Mouse (Mus musculus) neural tube, embryonic 13.5 days (tissue): ENCODE data around the gene Itpr1. TPM values are rescaled to one million over a fixed set of nuclear protein-coding genes. Genes with fewer than 3 reads are reported as not detected.
A peak's percentile ranks its signal among the peaks of the same experiment; 100 is the strongest.

Experiments used
- ATAC-seq: fragments of 200-750 bp; cut with Nextera tagmentation; 2 replicates; pipeline ENCODE4 v1.8.0; 2017; ENCODE audit warnings: low read depth, mild to moderate bottlenecking, moderate TSS enrichment, moderate library complexity
- H3K27ac ChIP-seq: fragments of 300-500 bp; sonication (generic); replicated peaks from 2 replicates; pipeline ENCODE4 v1.5.1; 2015; ENCODE audit warnings: moderate library complexity, mild to moderate bottlenecking, inconsistent platforms
- H3K27me3 ChIP-seq: fragments of 300-500 bp; sonication (generic); 2 replicates; pipeline ENCODE4 v1.6.1; 2015; ENCODE audit warnings: mild to moderate bottlenecking, inconsistent platforms
- H3K36me3 ChIP-seq: fragments of 300-500 bp; sonication (generic); 2 replicates; pipeline ENCODE4 v1.6.1; 2015; ENCODE audit warnings: mild to moderate bottlenecking, inconsistent platforms
- H3K4me1 ChIP-seq: fragments of 300-500 bp; sonication (generic); replicated peaks from 2 replicates; pipeline ENCODE4 v1.6.1; 2015; ENCODE audit warnings: inconsistent platforms
- H3K4me2 ChIP-seq: fragments of 300-500 bp; sonication (generic); 2 replicates; pipeline ENCODE4 v1.6.1; 2015; ENCODE audit warnings: inconsistent platforms, mild to moderate bottlenecking, moderate library complexity
- H3K4me3 ChIP-seq: fragments of 300-500 bp; sonication (generic); 2 replicates; pipeline ENCODE4 v1.5.1; 2015; ENCODE audit warnings: mild to moderate bottlenecking, inconsistent platforms
- H3K9ac ChIP-seq: fragments of 300-500 bp; sonication (generic); 2 replicates; pipeline ENCODE4 v1.6.1; 2015; ENCODE audit warnings: moderate library complexity, mild to moderate bottlenecking, inconsistent platforms
- H3K9me3 ChIP-seq: fragments of 300-500 bp; sonication (generic); 2 replicates; pipeline ENCODE4 v1.6.1; 2016; ENCODE audit warnings: inconsistent platforms
- WGBS: fragments of 180-500 bp; shearing (Covaris S2); methylation state at CpG from one replicate; pipeline ENCODE4 v1.1.7; 2015; 5-methylcytosine and 5-hydroxymethylcytosine counted together
- polyA plus RNA-seq: library from polyadenylated mRNA; unstranded; fragments of >200 nt; fragmentation: Nextera tagmentation; extraction: Ambion mirVana; gene quantifications from 2 replicates; pipeline ENCODE4 v1.2.1, GENCODE M21; 2015

The Itpr1 gene
- 4.2 and 4.6 TPM in 2 replicates for polyA plus RNA-seq

GRCm38 (mm10) chr6:108212881-108213295 is at the start of gene Itpr1:
TSS of gene Itpr1 (plus strand) at chr6:108213096.
- Histone ChIP-seq H3K4me2 (peak within 1 kb of the TSS; percentile 94), H3K27me3 (0 out of 2 replicates have a peak, but pooled peaks cover 4% of the 10 kb centered on the region), H3K9me3 (no peaks in the 10 kb centered on the region), H3K4me1 (peaks cover 25% of the 10 kb centered on the region), H3K27ac (no peak within 1 kb of the TSS), H3K9ac (peak within 1 kb of the TSS; percentile 74), H3K36me3 (no peaks in the 10 kb centered on the region), H3K4me3 (peak within 1 kb of the TSS; percentile 77)
- WGBS, result under 1% methylated on average over 27 of the region's 27 CpGs
- ATAC-seq, result peak; percentile 100

- WGBS, result 73% methylated on average over 5 of the region's 5 CpGs
- no peak overlapping the region for H3K4me3 ChIP-seq
- ATAC-seq, result no peak
- no peaks in the 10 kb centered on the region for H3K9me3 ChIP-seq
- no peak overlapping the region for H3K27ac ChIP-seq
- no peaks in the 10 kb centered on the region for H3K4me1 ChIP-seq
- no peaks in the 10 kb centered on the region; the same call in 1 of the 2 replicates for H3K36me3 ChIP-seq
- no peaks in the 10 kb centered on the region for H3K27me3 ChIP-seq
- no peak overlapping the region for H3K9ac ChIP-seq
- H3K4me2 ChIP-seq, result no peak overlapping the region
Observed at GRCm38 (mm10) chr6:108164935-108165334, 48.0 kb upstream of the Itpr1 start.

GRCm38 (mm10) chr6:108165598-108165997 is 47.3 kb upstream of the Itpr1 start:
- Histone ChIP-seq H3K27me3 (no peaks in the 10 kb centered on the region), H3K9ac (no peak overlapping the region), H3K27ac (no peak overlapping the region), H3K36me3 (no peaks in the 10 kb centered on the region; the same call in 1 of the 2 replicates), H3K4me2 (no peak overlapping the region), H3K4me1 (no peaks in the 10 kb centered on the region), H3K9me3 (no peaks in the 10 kb centered on the region), H3K4me3 (no peak overlapping the region)
- WGBS, result 95% methylated on average over 2 of the region's 2 CpGs
- ATAC-seq, result no peak

GRCm38 (mm10) chr6:108167946-108168680 is 44.8 kb upstream of the Itpr1 start:
- H3K4me2 ChIP-seq, result no peak overlapping the region
- H3K27ac ChIP-seq, result no peak overlapping the region
- H3K9ac ChIP-seq, result no peak overlapping the region
- no peaks in the 10 kb centered on the region for H3K4me1 ChIP-seq
- H3K36me3 ChIP-seq, result peaks cover 16% of the 10 kb centered on the region
- ATAC-seq, result no peak
- no peaks in the 10 kb centered on the region for H3K27me3 ChIP-seq
- no peaks in the 10 kb centered on the region for H3K9me3 ChIP-seq
- no peak overlapping the region for H3K4me3 ChIP-seq
- 78% methylated on average over 7 of the region's 7 CpGs for WGBS

- ATAC-seq, result no peak
- Histone ChIP-seq H3K4me2 (no peak overlapping the region), H3K4me1 (no peaks in the 10 kb centered on the region), H3K27ac (no peak overlapping the region), H3K9me3 (no peaks in the 10 kb centered on the region), H3K4me3 (no peak overlapping the region), H3K9ac (no peak overlapping the region), H3K27me3 (no peaks in the 10 kb centered on the region), H3K36me3 (peaks cover 21% of the 10 kb centered on the region)
- WGBS, result 91% methylated on average over 6 of the region's 6 CpGs
Observed at GRCm38 (mm10) chr6:108168723-108169122, 44.2 kb upstream of the Itpr1 start.

GRCm38 (mm10) chr6:108169466-108169865 is 43.4 kb upstream of the Itpr1 start:
- ATAC-seq, result no peak
- H3K36me3 ChIP-seq, result peaks cover 28% of the 10 kb centered on the region
- no peaks in the 10 kb centered on the region for H3K27me3 ChIP-seq
- H3K4me2 ChIP-seq, result no peak overlapping the region
- H3K9ac ChIP-seq, result no peak overlapping the region
- 95% methylated on average over 3 of the region's 3 CpGs for WGBS
- no peak overlapping the region for H3K27ac ChIP-seq
- no peaks in the 10 kb centered on the region for H3K4me1 ChIP-seq
- H3K9me3 ChIP-seq, result no peaks in the 10 kb centered on the region
- H3K4me3 ChIP-seq, result no peak overlapping the region

GRCm38 (mm10) chr6:108172219-108172618 is 40.7 kb upstream of the Itpr1 start:
- H3K9ac ChIP-seq, result no peak overlapping the region
- H3K9me3 ChIP-seq, result no peaks in the 10 kb centered on the region
- no peak overlapping the region for H3K4me2 ChIP-seq
- no peak overlapping the region for H3K4me3 ChIP-seq
- H3K4me1 ChIP-seq, result no peaks in the 10 kb centered on the region
- H3K36me3 ChIP-seq, result peaks cover 36% of the 10 kb centered on the region
- no peak overlapping the region for H3K27ac ChIP-seq
- ATAC-seq, result no peak
- H3K27me3 ChIP-seq, result no peaks in the 10 kb centered on the region
- WGBS, result 89% methylated on average over 1 of the region's 1 CpGs

- Histone ChIP-seq H3K27ac (no peak overlapping the region), H3K27me3 (no peaks in the 10 kb centered on the region), H3K4me3 (no peak overlapping the region), H3K9ac (no peak overlapping the region), H3K36me3 (peaks cover 36% of the 10 kb centered on the region), H3K9me3 (no peaks in the 10 kb centered on the region), H3K4me1 (no peaks in the 10 kb centered on the region), H3K4me2 (no peak overlapping the region)
- WGBS, result 93% methylated on average over 3 of the region's 3 CpGs
- no peak for ATAC-seq
Observed at GRCm38 (mm10) chr6:108174181-108174580, 38.7 kb upstream of the Itpr1 start.

GRCm38 (mm10) chr6:108179087-108179486 is 33.8 kb upstream of the Itpr1 start:
- peaks cover 12% of the 10 kb centered on the region for H3K36me3 ChIP-seq
- 91% methylated on average over 2 of the region's 2 CpGs for WGBS
- no peaks in the 10 kb centered on the region for H3K27me3 ChIP-seq
- H3K4me3 ChIP-seq, result no peak overlapping the region
- no peak overlapping the region for H3K9ac ChIP-seq
- no peak for ATAC-seq
- H3K4me2 ChIP-seq, result no peak overlapping the region
- H3K4me1 ChIP-seq, result no peaks in the 10 kb centered on the region
- H3K27ac ChIP-seq, result no peak overlapping the region
- H3K9me3 ChIP-seq, result no peaks in the 10 kb centered on the region

GRCm38 (mm10) chr6:108184847-108185684 is 27.8 kb upstream of the Itpr1 start, which contains the start of gene Sumf1:
TSS of gene Sumf1 (minus strand) at chr6:108185582.
- H3K4me3 ChIP-seq, result peak within 1 kb of the TSS; percentile 89
- no peaks in the 10 kb centered on the region for H3K36me3 ChIP-seq
- H3K4me1 ChIP-seq, result peaks cover 9% of the 10 kb centered on the region
- peak; percentile 92 for ATAC-seq
- no peaks in the 10 kb centered on the region for H3K9me3 ChIP-seq
- peak within 1 kb of the TSS; percentile 80 for H3K4me2 ChIP-seq
- H3K9ac ChIP-seq, result peak within 1 kb of the TSS; percentile 81
- H3K27ac ChIP-seq, result no peak within 1 kb of the TSS
- WGBS, result 5% methylated on average over 43 of the region's 49 CpGs
- no peaks in the 10 kb centered on the region for H3K27me3 ChIP-seq

GRCm38 (mm10) chr6:108185685-108186009 is 27.2 kb upstream of the Itpr1 start:
- Histone ChIP-seq H3K36me3 (no peaks in the 10 kb centered on the region), H3K27me3 (no peaks in the 10 kb centered on the region), H3K4me1 (peaks cover 9% of the 10 kb centered on the region), H3K27ac (no peak overlapping the region), H3K4me2 (peak overlapping the region; percentile 80), H3K4me3 (peak overlapping the region; percentile 89), H3K9me3 (no peaks in the 10 kb centered on the region), H3K9ac (peak overlapping the region; percentile 81)
- 18% methylated on average over 4 of the region's 4 CpGs for WGBS
- no peak; the same call in 1 of the 2 replicates for ATAC-seq

- Histone ChIP-seq H3K9me3 (no peaks in the 10 kb centered on the region), H3K4me3 (no peak overlapping the region), H3K4me2 (no peak overlapping the region), H3K27ac (no peak overlapping the region), H3K36me3 (no peaks in the 10 kb centered on the region), H3K27me3 (no peaks in the 10 kb centered on the region), H3K4me1 (no peaks in the 10 kb centered on the region), H3K9ac (no peak overlapping the region)
- ATAC-seq, result no peak
- 97% methylated on average over 1 of the region's 1 CpGs for WGBS
Observed at GRCm38 (mm10) chr6:108190690-108191089, 22.2 kb upstream of the Itpr1 start.
